Mouse (Mus musculus) embryonic facial prominence, embryonic 14.5 days (tissue): ENCODE measurements at regions not wholly inside any gene's neighbourhood (a gene's known extent, or its start where the extent isn't known, plus 50 kb on each side); places are given as distances from the start of the nearest gene placed in this dataset.
A peak's percentile ranks its signal among the peaks of the same experiment; 100 is the strongest.

Source experiments
- ATAC-seq: fragments of 200-750 bp; cut with Nextera tagmentation; 2 replicates; pipeline ENCODE4 v1.8.0; 2017; ENCODE audit warnings: low read depth, moderate number of reproducible peaks, moderate TSS enrichment
- DNase-seq: peaks from one replicate; pipeline ENCODE4 v3.0.0-alpha.2; 2015; ENCODE audit warnings: low spot score
- H3K27ac ChIP-seq: fragments of 300-500 bp; sonication (generic); replicated peaks from 2 replicates; pipeline ENCODE4 v1.5.1; 2014; ENCODE audit warnings: low read depth, mild to moderate bottlenecking, low read length, moderate library complexity
- H3K27me3 ChIP-seq: fragments of 300-500 bp; sonication (generic); replicated peaks from 2 replicates; pipeline ENCODE4 v1.6.1; 2014; ENCODE audit warnings: low read length; ENCODE audit not compliant: control insufficient read depth, insufficient read depth
- H3K36me3 ChIP-seq: fragments of 300-500 bp; sonication (generic); 2 replicates; pipeline ENCODE4 v1.6.1; 2014; ENCODE audit warnings: low read length, mixed read lengths; ENCODE audit not compliant: control insufficient read depth, insufficient read depth
- H3K4me1 ChIP-seq: fragments of 300-500 bp; sonication (generic); 2 replicates; pipeline ENCODE4 v1.6.1; 2014; ENCODE audit warnings: antibody characterized with exemption, low read length; ENCODE audit not compliant: control insufficient read depth, insufficient read depth
- H3K4me2 ChIP-seq: fragments of 300-500 bp; sonication (generic); 2 replicates; pipeline ENCODE4 v1.6.1; 2014; ENCODE audit warnings: low read depth, mild to moderate bottlenecking, low read length, moderate library complexity, mixed read lengths
- H3K4me3 ChIP-seq: fragments of 300-500 bp; sonication (generic); 2 replicates; pipeline ENCODE4 v1.5.1; 2014; ENCODE audit warnings: low read depth, mild to moderate bottlenecking, low read length
- H3K9ac ChIP-seq: fragments of 300-500 bp; sonication (generic); 2 replicates; pipeline ENCODE4 v1.6.1; 2014; ENCODE audit warnings: low read depth, mild to moderate bottlenecking, low read length, moderate library complexity, mixed read lengths
- H3K9me3 ChIP-seq: fragments of 300-500 bp; sonication (generic); 2 replicates; pipeline ENCODE4 v1.6.1; 2016; ENCODE audit warnings: low read length; ENCODE audit not compliant: control insufficient read depth
- WGBS: fragments of 180-500 bp; shearing (Covaris S2); extraction: QIAGEN DNeasy Blood & Tissue Kit; methylation state at CpG from one replicate; pipeline ENCODE4 v1.1.7; 2014; 5-methylcytosine and 5-hydroxymethylcytosine counted together

GRCm38 (mm10) chr12:17091058-17091457 lies 79.5 kb upstream of the 2410004P03Rik start:
- 48% methylated on average over 10 of the region's 10 CpGs for WGBS
- no peak overlapping the region for H3K4me3 ChIP-seq
- no peaks in the 10 kb centered on the region for H3K36me3 ChIP-seq
- no peak for DNase-seq
- no peak overlapping the region for H3K27ac ChIP-seq
- ATAC-seq: no peak
- no peak overlapping the region for H3K9ac ChIP-seq
- H3K4me1 ChIP-seq: 0 out of 2 replicates have a peak, but pooled peaks cover 4% of the 10 kb centered on the region
- H3K9me3 ChIP-seq: no peaks in the 10 kb centered on the region
- H3K4me2 ChIP-seq: no peak overlapping the region
- H3K27me3 ChIP-seq: no peaks in the 10 kb centered on the region

GRCm38 (mm10) chr12:17089710-17090339 lies 78.3 kb upstream of the 2410004P03Rik start:
- no peak overlapping the region for H3K27ac ChIP-seq
- H3K9ac ChIP-seq: no peak overlapping the region
- no peak overlapping the region for H3K4me3 ChIP-seq
- H3K9me3 ChIP-seq: no peaks in the 10 kb centered on the region
- WGBS: 50% methylated on average over 7 of the region's 7 CpGs
- no peaks in the 10 kb centered on the region for H3K27me3 ChIP-seq
- H3K4me1 ChIP-seq: 0 out of 2 replicates have a peak, but pooled peaks cover 4% of the 10 kb centered on the region
- DNase-seq: peak; percentile 53
- H3K4me2 ChIP-seq: no peak overlapping the region
- ATAC-seq: peak; percentile 47; the same call in 1 of the 2 replicates
- no peaks in the 10 kb centered on the region for H3K36me3 ChIP-seq

GRCm38 (mm10) chr12:17087388-17087787 lies 75.9 kb upstream of the 2410004P03Rik start:
- Histone ChIP-seq H3K4me2 (no peak overlapping the region), H3K36me3 (no peaks in the 10 kb centered on the region), H3K27ac (no peak overlapping the region), H3K27me3 (no peaks in the 10 kb centered on the region), H3K4me3 (no peak overlapping the region), H3K9ac (no peak overlapping the region), H3K4me1 (0 out of 2 replicates have a peak, but pooled peaks cover 4% of the 10 kb centered on the region), H3K9me3 (no peaks in the 10 kb centered on the region)
- DNase-seq (no peak), ATAC-seq (no peak)
- 18% methylated on average over 3 of the region's 3 CpGs for WGBS

GRCm38 (mm10) chr12:17085209-17085574 lies 73.7 kb upstream of the 2410004P03Rik start:
- no peaks in the 10 kb centered on the region for H3K4me1 ChIP-seq
- H3K4me2 ChIP-seq: no peak overlapping the region
- ATAC-seq: no peak
- DNase-seq: no peak
- 77% methylated on average over 5 of the region's 5 CpGs for WGBS
- H3K4me3 ChIP-seq: no peak overlapping the region
- H3K9me3 ChIP-seq: no peaks in the 10 kb centered on the region
- no peaks in the 10 kb centered on the region for H3K36me3 ChIP-seq
- no peak overlapping the region for H3K9ac ChIP-seq
- H3K27me3 ChIP-seq: no peaks in the 10 kb centered on the region
- no peak overlapping the region for H3K27ac ChIP-seq

GRCm38 (mm10) chr12:17084499-17085208 lies 73.1 kb upstream of the 2410004P03Rik start:
- no peaks in the 10 kb centered on the region for H3K27me3 ChIP-seq
- H3K4me2 ChIP-seq: no peak overlapping the region
- H3K27ac ChIP-seq: no peak overlapping the region
- no peak overlapping the region for H3K4me3 ChIP-seq
- no peaks in the 10 kb centered on the region for H3K36me3 ChIP-seq
- ATAC-seq: no peak
- H3K4me1 ChIP-seq: no peaks in the 10 kb centered on the region
- no peaks in the 10 kb centered on the region for H3K9me3 ChIP-seq
- H3K9ac ChIP-seq: no peak overlapping the region
- no peak for DNase-seq
- 78% methylated on average over 9 of the region's 9 CpGs for whole genome bisulfite sequencing

GRCm38 (mm10) chr12:17071691-17072454 lies 60.3 kb upstream of the 2410004P03Rik start:
- DNase-seq (no peak), ATAC-seq (no peak)
- Histone ChIP-seq H3K4me3 (no peak overlapping the region), H3K4me1 (no peaks in the 10 kb centered on the region), H3K27ac (no peak overlapping the region), H3K4me2 (no peak overlapping the region), H3K36me3 (no peaks in the 10 kb centered on the region), H3K9me3 (no peaks in the 10 kb centered on the region), H3K9ac (no peak overlapping the region), H3K27me3 (no peaks in the 10 kb centered on the region)
- WGBS: 90% methylated on average over 15 of the region's 15 CpGs

- Histone ChIP-seq H3K4me3 (no peak overlapping the region), H3K27ac (no peak overlapping the region), H3K36me3 (no peaks in the 10 kb centered on the region), H3K9ac (no peak overlapping the region), H3K27me3 (no peaks in the 10 kb centered on the region), H3K4me2 (no peak overlapping the region), H3K4me1 (no peaks in the 10 kb centered on the region), H3K9me3 (no peaks in the 10 kb centered on the region)
- ATAC-seq (no peak), DNase-seq (peak; percentile 7)
- 61% methylated on average over 9 of the region's 9 CpGs for WGBS
Measured at GRCm38 (mm10) chr12:17069808-17070207, 58.3 kb upstream of the 2410004P03Rik start.

- 77% methylated on average over 5 of the region's 5 CpGs for WGBS
- H3K9me3 ChIP-seq: no peaks in the 10 kb centered on the region
- ATAC-seq: no peak
Measured at GRCm38 (mm10) chr12:17069161-17069560, 57.6 kb upstream of the 2410004P03Rik start.

More at GRCm38 (mm10) chr12:17069161-17069560, 57.6 kb upstream of the 2410004P03Rik start:
- Histone ChIP-seq H3K27me3 (no peaks in the 10 kb centered on the region), H3K27ac (no peak overlapping the region), H3K4me2 (no peak overlapping the region), H3K9ac (no peak overlapping the region), H3K4me1 (no peaks in the 10 kb centered on the region), H3K4me3 (no peak overlapping the region), H3K36me3 (no peaks in the 10 kb centered on the region)
- DNase-seq: no peak
